Mouse (Mus musculus): ENCODE results near the gene Stmn1.
"Not testable (repeated sequence)": the region's sequence is repeated elsewhere in the genome, so short reads cannot be mapped to it uniquely, and the experiment has no call there.

The Stmn1 gene

GRCm38 (mm10) chr4:134485151-134485900, 17.2 kb downstream of the Stmn1 start:
- DNase-seq (ENCODE audit: low spot score), result no peak

DNA sequence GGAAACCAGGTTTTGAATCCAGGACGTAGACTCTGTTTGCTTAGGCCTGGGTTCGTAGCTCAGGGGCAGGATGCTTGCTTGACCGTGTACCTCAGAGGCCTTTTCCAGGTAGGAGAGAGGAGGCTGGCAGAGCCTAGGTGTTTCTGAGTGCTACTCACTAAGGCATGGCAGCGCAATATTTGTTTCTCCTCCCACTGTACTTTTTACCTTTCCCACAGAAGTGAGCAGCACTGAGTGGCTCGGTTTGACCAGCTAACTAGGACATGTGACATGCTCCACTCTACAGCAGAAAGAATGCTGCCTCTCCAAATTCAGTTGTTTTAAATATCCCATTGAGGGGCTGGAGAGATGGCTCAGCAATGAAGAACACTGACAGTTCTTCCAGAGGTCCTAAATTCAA, 20.1 kb downstream of the Stmn1 start:
- DNase-seq (ENCODE audit: low spot score), result no peak

- peak; percentile 55 for DNase-seq (ENCODE audit: low spot score)
Observed at GRCm38 (mm10) chr4:134489986-134490665, 22.0 kb downstream of the Stmn1 start.

DNA sequence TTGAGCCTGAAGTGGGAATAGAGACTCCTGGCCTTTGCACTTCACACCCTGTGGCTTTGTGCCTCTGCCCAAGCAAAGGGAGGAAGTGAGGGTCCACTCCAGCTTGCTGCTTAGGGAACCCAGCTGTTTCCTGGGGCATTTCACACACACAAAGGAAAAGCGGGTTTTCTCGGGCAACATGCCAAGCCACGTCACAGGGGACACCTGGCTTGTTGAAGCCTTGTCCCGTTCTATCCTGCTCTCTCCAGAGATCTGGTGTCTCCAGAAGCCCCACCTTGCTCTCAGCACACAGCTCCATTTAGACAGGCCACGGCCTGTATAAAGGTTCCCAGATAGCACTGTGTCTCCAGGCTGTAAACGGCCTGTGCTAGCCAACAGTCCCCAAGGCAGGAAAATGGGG, 23.6 kb downstream of the Stmn1 start:
- DNase-seq (ENCODE audit: low spot score), result no peak

DNA sequence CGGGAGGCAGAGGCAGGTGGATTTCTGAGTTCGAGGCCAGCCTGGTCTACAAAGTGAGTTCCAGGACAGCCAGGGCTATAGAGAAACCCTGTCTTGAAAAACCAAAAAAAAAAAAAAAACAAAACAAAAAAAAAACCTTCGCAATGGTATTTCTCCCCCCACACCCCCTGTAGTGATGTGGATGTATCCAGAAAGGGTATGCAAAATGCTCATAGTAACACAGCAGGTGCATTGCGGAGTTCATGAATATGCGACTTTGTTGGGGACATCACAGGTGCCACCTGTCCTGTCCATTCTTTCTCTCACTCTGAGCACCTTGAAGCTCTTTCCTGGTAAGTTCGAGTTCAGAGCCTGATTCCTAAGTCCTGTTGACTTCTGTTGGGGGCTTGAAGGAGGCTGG, 26.0 kb downstream of the Stmn1 start:
- DNase-seq (ENCODE audit: low spot score), result not testable (repeated sequence)

DNA sequence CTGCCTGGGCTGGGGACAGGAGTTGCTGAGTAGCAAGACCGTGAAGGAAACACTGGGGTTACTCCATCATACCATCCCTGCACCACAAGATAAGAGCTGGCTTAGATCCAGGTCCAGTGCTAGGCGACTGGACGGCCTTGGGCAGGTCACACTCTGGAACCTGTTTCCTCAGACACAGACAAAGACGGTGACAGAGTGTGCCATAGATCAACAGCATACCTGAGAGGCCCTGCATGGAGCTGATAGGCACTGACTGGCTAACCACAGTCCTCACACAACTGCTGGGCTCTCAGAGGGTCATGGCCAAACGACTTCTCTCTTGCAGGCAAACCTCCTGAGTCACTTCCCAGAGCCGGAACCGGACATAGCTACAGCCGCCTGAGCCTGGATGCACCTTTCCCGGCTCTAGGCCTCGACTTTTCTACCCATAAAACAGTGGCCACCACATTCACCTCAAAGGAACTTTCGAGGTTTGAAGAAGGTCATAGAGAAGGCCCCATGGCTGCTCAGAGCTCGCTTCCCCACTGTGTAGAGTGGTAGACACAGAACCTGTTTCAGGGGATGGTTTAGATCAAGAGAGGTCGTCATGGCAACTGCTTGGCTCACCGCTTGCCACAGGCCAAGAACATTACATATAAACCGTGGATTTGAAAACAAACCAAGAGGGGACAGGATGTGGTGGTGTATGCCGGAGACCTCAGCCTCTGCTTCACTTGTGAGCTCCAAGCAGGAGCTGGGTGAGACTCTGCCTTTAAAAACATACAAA, 26.8 kb downstream of the Stmn1 start:
- DNase-seq (ENCODE audit: low spot score), result no peak

DNA sequence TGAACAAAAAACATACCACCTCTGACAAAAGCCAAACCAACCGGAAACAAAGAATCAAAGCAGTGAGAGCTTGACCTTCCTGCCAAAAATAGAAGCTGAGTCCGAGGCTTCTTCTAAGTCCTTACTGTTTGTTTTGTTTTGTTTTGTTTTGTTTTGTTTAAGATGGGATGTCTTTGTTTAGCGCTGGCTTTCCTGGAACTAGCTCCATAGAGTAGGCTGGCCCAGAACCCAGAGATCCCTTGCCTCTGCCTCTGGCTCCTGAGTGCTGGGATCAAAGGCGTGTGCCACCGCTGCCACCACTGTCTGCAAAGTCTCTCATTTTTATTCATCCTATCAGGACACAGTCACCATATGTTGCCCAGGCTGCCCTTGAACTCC, 27.4 kb downstream of the Stmn1 start:
- no peak for DNase-seq (ENCODE audit: low spot score)

DNA sequence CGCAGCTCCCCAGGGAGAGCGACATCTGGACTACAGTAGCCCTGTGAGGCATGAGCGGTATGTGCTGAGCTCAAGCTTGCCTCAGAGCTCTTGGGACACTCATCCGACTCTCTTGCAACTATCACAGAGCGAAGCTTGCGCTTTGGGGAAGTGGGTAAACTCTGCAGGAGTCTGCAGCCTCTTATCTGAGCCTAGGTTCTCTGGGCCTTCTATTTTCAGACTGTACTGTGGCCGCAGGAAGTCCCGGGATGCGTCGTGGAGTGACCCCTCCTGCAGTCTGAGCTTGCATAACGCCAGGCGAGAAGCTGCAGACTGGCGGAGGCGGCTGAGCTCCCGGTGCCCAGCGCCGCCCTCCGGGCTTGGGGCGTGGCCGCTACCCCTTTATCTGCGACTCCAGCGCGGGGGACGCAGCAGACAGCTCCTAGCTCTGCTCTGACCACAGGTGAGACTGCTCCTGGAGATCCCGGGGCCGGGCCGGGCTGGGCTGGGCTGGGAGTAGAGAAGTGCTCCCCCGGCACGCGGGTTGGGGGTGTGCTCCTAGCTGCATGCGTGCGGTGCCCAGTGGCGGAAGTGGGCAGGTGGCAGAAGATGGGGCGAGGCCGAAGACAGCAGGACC, 28.6 kb downstream of the Stmn1 start, which contains the start of gene Paqr7:
TSS of gene Paqr7 (plus strand) at position 103 of the 616 bp plus-strand sequence.
- DNase-seq (ENCODE audit: low spot score), result peak; percentile 28

DNA sequence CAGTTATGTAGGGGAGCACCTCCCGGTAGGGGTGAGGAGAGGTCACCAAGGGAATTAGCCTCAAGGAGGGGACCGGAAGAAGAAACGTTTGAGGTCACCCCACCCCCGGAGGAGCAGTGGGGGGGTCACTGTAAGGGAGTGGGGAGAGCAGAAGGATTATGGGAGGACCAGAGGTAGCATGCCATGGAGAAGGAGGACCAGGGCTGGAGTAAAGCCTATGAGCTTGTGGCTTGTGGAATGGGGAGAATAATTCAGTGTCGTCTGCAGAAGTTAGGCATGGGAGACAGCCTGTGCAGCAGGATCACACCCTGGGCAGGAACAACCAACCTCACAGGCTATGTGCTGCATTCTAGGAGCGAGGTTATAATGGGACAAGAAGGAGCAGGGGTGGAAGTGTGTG, 29.1 kb downstream of the Stmn1 start:
- no peak for DNase-seq (ENCODE audit: low spot score)

DNA sequence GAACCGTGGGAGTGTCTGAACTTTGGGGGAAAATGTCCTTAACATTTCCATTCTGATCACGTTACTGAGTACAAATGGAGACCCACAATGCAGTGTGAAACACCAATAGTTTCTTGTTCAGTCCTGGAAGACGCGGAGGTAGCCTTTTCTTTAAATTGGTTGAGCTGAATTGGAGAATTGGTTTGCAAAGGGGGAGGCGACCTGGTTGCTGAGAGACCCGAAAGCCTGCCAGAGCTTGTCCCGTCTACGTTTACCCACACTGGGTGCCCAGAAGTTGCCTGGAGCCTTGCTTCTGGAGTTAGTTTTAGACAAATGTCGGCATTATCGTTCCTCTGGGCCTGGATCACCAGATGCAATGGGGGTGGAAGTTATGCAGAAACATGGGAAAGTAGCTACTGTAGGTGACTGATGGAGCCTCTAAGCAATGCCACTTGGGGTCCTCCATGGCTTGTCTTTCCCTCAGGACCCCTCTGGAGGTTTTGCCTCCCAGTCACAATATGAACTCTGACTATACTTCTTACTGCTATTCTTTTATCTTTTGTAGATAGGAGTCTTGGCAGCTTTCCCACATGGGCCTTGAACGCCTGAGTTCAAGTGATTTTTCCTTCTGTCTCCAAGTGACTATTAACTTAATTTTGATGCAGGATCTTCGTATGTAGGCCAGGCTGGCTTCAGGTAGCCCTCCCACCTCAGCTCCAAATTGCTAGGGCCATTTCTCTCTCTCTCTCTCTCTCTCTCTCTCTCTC, 30.0 kb downstream of the Stmn1 start:
- DNase-seq (ENCODE audit: low spot score), result no peak

DNA sequence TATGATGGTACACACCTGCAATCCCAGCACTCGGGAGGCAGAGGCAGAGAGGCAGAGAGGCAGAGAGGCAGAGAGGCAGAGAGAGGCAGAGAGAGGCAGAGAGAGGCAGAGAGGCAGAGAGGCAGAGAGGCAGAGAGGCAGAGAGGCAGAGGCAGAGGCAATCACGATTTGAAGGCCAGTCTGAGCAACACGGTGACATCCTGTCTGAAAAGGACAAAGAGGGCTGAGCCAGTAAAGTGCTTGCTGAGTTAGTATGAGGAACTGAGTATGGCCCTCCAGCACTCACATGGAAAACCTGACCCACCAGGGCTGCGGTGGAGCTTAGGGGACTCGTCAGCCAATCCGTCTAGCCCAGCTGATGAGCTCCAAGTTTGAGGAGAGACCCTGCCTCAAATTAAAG, 30.9 kb downstream of the Stmn1 start:
- DNase-seq (ENCODE audit: low spot score), result not testable (repeated sequence)

DNA sequence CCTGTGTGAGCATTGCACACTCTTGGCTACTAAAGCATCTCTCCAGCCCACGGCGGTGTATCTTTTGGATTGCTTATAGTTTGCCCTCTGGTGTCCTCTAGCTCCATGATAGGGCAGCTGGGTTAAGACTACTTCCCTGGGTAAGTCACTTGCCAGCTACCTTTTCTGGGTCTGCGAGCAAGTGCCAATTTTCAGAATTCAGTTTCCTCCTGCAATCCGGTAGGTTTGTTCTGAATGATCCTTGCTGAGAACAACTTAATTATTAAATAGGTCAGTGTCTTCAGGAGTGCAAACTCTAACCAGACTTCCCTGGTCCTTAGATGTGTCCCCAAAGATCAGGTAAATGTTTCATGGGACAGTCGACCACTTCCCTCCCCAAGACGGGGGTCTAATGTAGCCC, 33.0 kb downstream of the Stmn1 start:
- DNase-seq (ENCODE audit: low spot score), result no peak

DNA sequence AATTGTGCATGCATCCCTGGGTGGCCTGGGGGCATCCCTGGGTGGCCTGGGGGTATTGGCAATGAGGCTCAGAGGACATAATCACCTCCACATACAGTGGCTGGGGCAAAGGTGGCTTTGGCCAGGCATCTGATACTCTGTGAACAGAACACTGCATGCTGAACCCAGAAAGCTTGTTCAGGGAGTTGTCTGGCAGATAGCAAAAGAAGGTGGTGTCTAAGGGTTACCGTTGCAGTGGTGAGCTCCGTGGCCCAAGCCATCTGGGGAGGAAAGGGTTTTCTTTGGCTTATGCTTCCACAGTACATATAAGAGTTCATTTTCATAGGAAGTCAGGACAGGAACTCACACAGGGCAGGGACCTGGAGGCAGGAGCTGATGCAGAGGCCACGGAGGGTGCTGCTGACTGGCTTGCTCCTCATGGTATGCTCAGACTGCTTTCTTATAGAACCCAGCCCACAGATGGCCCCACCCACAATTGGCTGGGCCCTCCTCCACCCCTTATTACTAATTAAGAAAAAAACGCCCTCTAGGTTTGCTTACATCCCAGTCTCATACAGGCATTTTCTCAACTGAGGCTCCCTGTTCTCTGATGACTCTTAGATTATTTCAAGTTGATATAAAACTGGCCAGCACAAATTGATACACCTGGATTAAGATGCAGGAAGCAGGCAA, 35.7 kb downstream of the Stmn1 start:
- no peak for DNase-seq (ENCODE audit: low spot score)

DNA sequence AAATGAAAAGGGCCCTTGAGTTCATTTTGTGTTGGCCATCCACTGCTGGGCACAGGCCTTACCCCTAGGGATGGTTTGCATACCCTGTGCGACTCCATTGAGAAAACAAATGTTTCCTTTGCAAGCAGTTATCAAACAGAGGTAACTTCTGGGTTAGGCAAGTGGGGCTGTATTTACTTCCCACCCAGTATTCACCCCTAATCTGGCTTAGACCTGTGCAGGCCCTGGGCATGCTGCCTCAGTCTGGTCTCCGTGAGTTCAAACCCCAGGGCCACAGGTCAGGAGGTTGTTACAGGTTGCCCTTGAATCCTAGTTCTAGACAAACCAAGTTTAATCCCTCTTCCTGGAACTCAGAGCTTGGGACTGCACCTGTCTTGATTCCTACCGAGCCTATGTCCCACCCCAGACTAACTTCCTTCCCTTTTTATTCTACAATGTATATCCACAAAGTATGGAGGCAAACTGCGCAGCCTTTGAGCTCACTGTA, 37.2 kb downstream of the Stmn1 start:
- DNase-seq (ENCODE audit: low spot score), result no peak

- no peak for DNase-seq (ENCODE audit: low spot score)
Observed at GRCm38 (mm10) chr4:134505966-134506594, 38.0 kb downstream of the Stmn1 start.

DNA sequence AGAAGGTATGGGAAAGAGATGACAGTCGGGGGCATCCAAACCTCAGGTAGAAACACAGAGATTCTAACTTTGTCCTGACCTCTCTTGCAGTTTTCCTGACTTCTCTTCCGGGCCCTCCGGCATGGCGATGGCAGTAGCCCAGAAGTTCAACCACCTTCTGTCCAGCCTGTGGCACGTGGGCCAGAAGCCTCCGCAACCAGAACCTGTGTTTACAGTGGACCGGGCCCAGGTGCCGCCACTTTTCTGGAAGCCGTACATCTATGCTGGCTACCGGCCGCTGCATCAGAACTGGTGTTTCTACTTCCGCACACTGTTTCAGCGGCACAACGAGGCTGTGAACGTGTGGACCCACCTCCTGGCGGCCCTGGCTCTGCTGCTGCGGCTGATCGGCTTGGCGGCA, 38.6 kb downstream of the Stmn1 start:
- no peak for DNase-seq (ENCODE audit: low spot score)

DNA sequence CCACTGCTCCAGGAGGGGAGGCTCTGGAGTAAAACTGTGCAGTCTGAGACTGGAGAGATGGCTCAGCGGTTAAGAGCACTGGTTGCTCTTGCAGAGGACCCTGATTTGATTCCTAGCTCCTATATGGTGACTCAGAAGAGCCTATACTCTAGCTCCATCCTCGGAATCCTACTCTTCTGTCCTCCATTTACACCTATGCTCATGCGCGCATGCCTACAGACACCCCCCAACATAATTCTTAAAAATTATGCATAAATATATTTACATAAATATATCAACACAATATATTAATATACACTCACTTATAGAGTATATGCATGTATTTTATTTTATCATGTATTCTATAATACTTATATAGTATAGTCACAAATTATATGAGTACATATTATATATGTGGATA, 42.3 kb downstream of the Stmn1 start:
- DNase-seq (ENCODE audit: low spot score), result no peak

- DNase-seq (ENCODE audit: low spot score), result peak; percentile 83
Observed at GRCm38 (mm10) chr4:134510845-134511411, 42.8 kb downstream of the Stmn1 start, which contains the start of gene Aunip. Gene Aunip, plus strand, starts transcription at chr4:134510999.

DNA sequence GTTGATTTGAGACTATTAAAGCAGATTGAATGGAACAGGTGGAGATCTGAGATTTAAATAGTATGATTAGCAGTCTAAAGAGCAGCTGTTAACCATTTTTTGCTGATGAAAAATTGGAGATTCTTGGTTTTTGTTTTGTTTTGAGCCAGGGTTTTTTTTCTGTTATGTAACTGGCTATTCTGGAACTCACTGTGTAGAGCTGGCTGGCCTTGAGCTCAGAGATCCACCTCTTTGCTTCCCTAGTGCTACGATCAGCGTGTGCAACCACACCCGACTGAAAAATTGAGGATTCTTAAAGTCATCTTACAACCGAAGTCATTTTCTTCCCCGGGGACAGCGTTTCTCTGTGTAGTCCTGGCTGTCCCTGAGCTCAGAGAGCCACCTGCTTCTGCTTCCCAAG, 43.6 kb downstream of the Stmn1 start:
- DNase-seq (ENCODE audit: low spot score), result no peak

GRCm38 (mm10) chr4:134512798-134513197, 44.7 kb downstream of the Stmn1 start:
- DNase-seq (ENCODE audit: low spot score), result no peak

All from adipocyte (in vitro differentiated cells).